Mouse (Mus musculus): ENCODE results near the gene Cyp27b1.

GRCm38 (mm10) chr10:127079665-127080391, 31.8 kb downstream of the Cyp27b1 start:
- TF ChIP-seq POLR2A (IDR thresholded peaks at IDR 0.05; ENCODE audit: control insufficient read depth, low read depth, low read length) (no peak), CTCF (IDR thresholded peaks at IDR 0.05; ENCODE audit: control insufficient read depth, insufficient read depth, insufficient replicate concordance, low read depth, low read length) (no peak)
